ENCODE assay signal across 17 mouse cellular contexts in genomic region chr2:60814788-60815187, GRCm38 (mm10).
A peak's percentile ranks its signal among the peaks of the same experiment; 100 is the strongest.
DNase-seq lines count a peak whose midpoint lies in the region; ATAC-seq and TF ChIP-seq lines count a peak whose summit lies in the region.
"Had no signal": no experiment of that assay in that cellular context is flagged by ENCODE, and none has a peak within 500 bp of the region (broad histone marks: within the 10 kb centered on the region; RNA-seq: fewer than 3 reads in every experiment).

No protein-coding gene starts in this region.

- H3K9me3 ChIP-seq in heart, embryonic 10.5 days, result no peaks in the 10 kb centered on the region
- no peaks in the 10 kb centered on the region for H3K9me3 ChIP-seq in lung, postnatal 0 days (ENCODE audit: low read length)
- no peaks in the 10 kb centered on the region for H3K9me3 ChIP-seq in intestine, embryonic 16.5 days (ENCODE audit: control insufficient read depth, low read length)
- H3K9me3 ChIP-seq: embryonic facial prominence, embryonic 15.5 days; forebrain, embryonic 12.5 days; intestine, embryonic 15.5 days; limb, embryonic 15.5 days; neural tube, embryonic 15.5 days had no signal

- TF ChIP-seq CTCF in lung, postnatal 0 days (IDR thresholded peaks at IDR 0.05), result no peak

- no peaks in the 10 kb centered on the region for H3K27me3 ChIP-seq in heart, embryonic 10.5 days (ENCODE audit: insufficient read depth, poor library complexity, severe bottlenecking)
- H3K27me3 ChIP-seq in lung, postnatal 0 days (replicated peaks; ENCODE audit: insufficient read depth, low read length), result no peaks in the 10 kb centered on the region
- H3K27me3 ChIP-seq in intestine, embryonic 16.5 days (replicated peaks; ENCODE audit: control insufficient read depth, insufficient read depth, low read length), result no peaks in the 10 kb centered on the region
- H3K27me3 ChIP-seq: embryonic facial prominence, embryonic 15.5 days; intestine, embryonic 15.5 days; limb, embryonic 15.5 days; neural tube, embryonic 15.5 days had no signal

- H3K36me3 ChIP-seq in heart, embryonic 10.5 days, result peaks cover 2% of the 10 kb centered on the region
- no peaks in the 10 kb centered on the region for H3K36me3 ChIP-seq in lung, postnatal 0 days (ENCODE audit: insufficient read depth, low read length)
- H3K36me3 ChIP-seq in intestine, embryonic 16.5 days (ENCODE audit: control insufficient read depth, insufficient read depth, low read length), result no peaks in the 10 kb centered on the region
- H3K36me3 ChIP-seq: embryonic facial prominence, embryonic 15.5 days; forebrain, embryonic 12.5 days; intestine, embryonic 15.5 days; limb, embryonic 15.5 days; neural tube, embryonic 15.5 days had no signal

- H3K9ac ChIP-seq in lung, postnatal 0 days (replicated peaks; ENCODE audit: low read depth), result no peak overlapping the region
- no peak overlapping the region for H3K9ac ChIP-seq in intestine, embryonic 16.5 days (ENCODE audit: low read depth, low read length)
- H3K9ac ChIP-seq: embryonic facial prominence, embryonic 15.5 days; forebrain, embryonic 12.5 days; intestine, embryonic 15.5 days; limb, embryonic 15.5 days; neural tube, embryonic 15.5 days had no signal

- peak; percentile 39; the same call in 1 of the 2 replicates for ATAC-seq in lung, postnatal 0 days
- no peak for ATAC-seq in intestine, embryonic 16.5 days
- ATAC-seq: intestine, embryonic 15.5 days had no signal

- no peak overlapping the region for H3K4me2 ChIP-seq in lung, postnatal 0 days (replicated peaks; ENCODE audit: low read depth, low read length)
- no peak overlapping the region for H3K4me2 ChIP-seq in intestine, embryonic 16.5 days (ENCODE audit: low read depth, low read length)
- H3K4me2 ChIP-seq: embryonic facial prominence, embryonic 15.5 days; forebrain, embryonic 12.5 days; intestine, embryonic 15.5 days; limb, embryonic 15.5 days; neural tube, embryonic 15.5 days had no signal

- H3K27ac ChIP-seq in heart, embryonic 10.5 days, result no peak overlapping the region
- no peak overlapping the region for H3K27ac ChIP-seq in lung, postnatal 0 days (ENCODE audit: low read length)
- no peak overlapping the region for H3K27ac ChIP-seq in intestine, embryonic 16.5 days (ENCODE audit: low read length)
- H3K27ac ChIP-seq: embryonic facial prominence, embryonic 15.5 days; forebrain, embryonic 12.5 days; intestine, embryonic 15.5 days; limb, embryonic 15.5 days; neural tube, embryonic 15.5 days had no signal

- H3K4me3 ChIP-seq in heart, embryonic 10.5 days, result no peak overlapping the region
- no peak overlapping the region for H3K4me3 ChIP-seq in lung, postnatal 0 days (ENCODE audit: low read depth, low read length)
- no peak overlapping the region for H3K4me3 ChIP-seq in intestine, embryonic 16.5 days (ENCODE audit: low read length)
- H3K4me3 ChIP-seq: embryonic facial prominence, embryonic 15.5 days; forebrain, embryonic 12.5 days; intestine, embryonic 15.5 days; limb, embryonic 15.5 days; neural tube, embryonic 15.5 days had no signal

- 90% methylated on average over 6 of the region's 6 CpGs for WGBS in heart, embryonic 10.5 days
- 45% methylated on average over 6 of the region's 6 CpGs for WGBS in lung, postnatal 0 days
- 72% methylated on average over 6 of the region's 6 CpGs for WGBS in intestine, embryonic 16.5 days

- peak; percentile 91 for DNase-seq in heart, adult 11 months
- no peak for DNase-seq in heart, embryonic 10.5 days (ENCODE audit: low spot score)
- peak; percentile 54 for DNase-seq in kidney, adult 9 months
- DNase-seq in kidney, adult 18-20 months, result no peak
- DNase-seq in lung, postnatal 0 days (ENCODE audit: low spot score), result peak; percentile 66
- no peak for DNase-seq in lung, postnatal 36 days
- no peak for DNase-seq in T-cell, adult 2 months (ENCODE audit: low spot score)
- DNase-seq: B cell, adult 2 months; cerebellum, adult 8-10 months; spleen, adult 18-20 months; thymus, postnatal 25 days had no signal

- no peak for TF ChIP-seq EP300 in lung, postnatal 0 days (IDR thresholded peaks at IDR 0.05)

- peaks cover 31% of the 10 kb centered on the region for H3K4me1 ChIP-seq in heart, embryonic 10.5 days
- peaks cover 17% of the 10 kb centered on the region; the same call in 1 of the 2 replicates for H3K4me1 ChIP-seq in lung, postnatal 0 days (ENCODE audit: insufficient read depth, low read depth, low read length)
- peaks cover 10% of the 10 kb centered on the region for H3K4me1 ChIP-seq in intestine, embryonic 16.5 days (ENCODE audit: control insufficient read depth, insufficient read depth, low read length)
- H3K4me1 ChIP-seq: forebrain, embryonic 12.5 days had no signal

Comparison
In these comparisons a context has a peak if more than half of its experiments do, and no peak if none do; other contexts are left out.
1. DNase-seq: peak in heart, adult 11 months (single experiment), kidney, adult 9 months (single experiment) and lung, postnatal 0 days (single experiment); none in heart, embryonic 10.5 days (single experiment), kidney, adult 18-20 months (single experiment), lung, postnatal 36 days (single experiment) and T-cell, adult 2 months (single experiment).